8 mouse cellular contexts compared by ENCODE assay signal in the genomic region with DNA sequence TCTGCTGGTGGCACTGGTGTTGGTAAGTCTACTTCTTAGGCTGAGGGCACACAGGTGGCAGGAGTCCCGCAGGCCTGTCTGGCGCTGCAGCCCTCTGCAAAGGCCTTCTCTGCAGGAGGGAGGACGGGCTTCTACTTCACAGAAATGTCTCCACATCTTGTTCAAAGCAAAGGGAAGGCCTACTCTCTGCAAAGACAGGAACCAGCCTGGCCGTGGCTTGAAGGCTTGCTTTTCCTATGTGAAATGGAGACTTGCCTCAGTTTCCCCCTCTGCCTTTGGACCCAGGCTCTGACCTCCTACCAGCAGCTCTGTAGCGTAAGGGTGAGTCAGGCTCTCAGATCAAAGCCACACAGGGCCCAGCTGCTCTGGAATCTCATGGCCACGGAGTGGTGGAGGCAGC.
"Had no signal": no experiment of that assay in that cellular context is flagged by ENCODE, and none has a peak within 500 bp of the region (broad histone marks: within the 10 kb centered on the region; RNA-seq: fewer than 3 reads in every experiment).

No protein-coding gene starts in this region.

- H3K9ac ChIP-seq: limb, embryonic 12.5 days; liver, embryonic 13.5 days; liver, postnatal 0 days had no signal

- H3K4me1 ChIP-seq: liver, embryonic 13.5 days had no signal

- DNase-seq: liver; liver, embryonic 13.5 days; liver, postnatal 0 days; lung, postnatal 36 days; thymus, postnatal 4 days had no signal

- H3K9me3 ChIP-seq: limb, embryonic 12.5 days; liver, embryonic 13.5 days had no signal

- H3K4me2 ChIP-seq: limb, embryonic 12.5 days; liver, embryonic 13.5 days had no signal

- H3K4me3 ChIP-seq: limb, embryonic 12.5 days; liver, embryonic 13.5 days had no signal

- H3K27me3 ChIP-seq: limb, embryonic 12.5 days; liver, embryonic 13.5 days had no signal

- ATAC-seq: liver, postnatal 0 days had no signal

- H3K36me3 ChIP-seq: liver, embryonic 13.5 days had no signal

- H3K27ac ChIP-seq: kidney, postnatal 0 days; limb, embryonic 12.5 days; liver, embryonic 13.5 days; stomach, postnatal 0 days had no signal
